Mouse (Mus musculus): ENCODE measurements around the gene Bace1. TPM values are rescaled to one million over a fixed set of nuclear protein-coding genes. Genes with fewer than 3 reads are reported as not detected.
A peak's percentile ranks its signal among the peaks of the same experiment; 100 is the strongest.

Bace1 gene
- 56.5 and 58.0 TPM in 2 replicates for polyA plus RNA-seq (2015; fragmentation: Nextera tagmentation; extraction: Ambion mirVana)

GRCm38 (mm10) chr9:45838434-45839138, at the start of gene Bace1:
Gene Bace1, plus strand, starts transcription at chr9:45838580.
- ATAC-seq (replicated peaks): peak; percentile 92

GRCm38 (mm10) chr9:45791456-45792142, 46.8 kb upstream of the Bace1 start:
- peaks cover 3% of the 10 kb centered on the region; the same call in 1 of the 2 replicates for H3K4me1 ChIP-seq
- H3K27me3 ChIP-seq (replicated peaks): no peaks in the 10 kb centered on the region
- 79% methylated on average over 8 of the region's 8 CpGs for WGBS
- no peaks in the 10 kb centered on the region for H3K9me3 ChIP-seq
- H3K36me3 ChIP-seq (replicated peaks): no peaks in the 10 kb centered on the region
- peak overlapping the region; percentile 10; the same call in 1 of the 2 replicates for H3K27ac ChIP-seq
- H3K4me3 ChIP-seq: no peak overlapping the region
- no peak overlapping the region for H3K9ac ChIP-seq
- no peak for ATAC-seq (replicated peaks)
- H3K4me2 ChIP-seq: no peak overlapping the region

More at GRCm38 (mm10) chr9:45838434-45839138, at the start of gene Bace1:
- Histone ChIP-seq H3K27me3 (replicated peaks) (no peaks in the 10 kb centered on the region), H3K4me1 (peaks cover 40% of the 10 kb centered on the region), H3K4me3 (peak within 1 kb of the TSS; percentile 76), H3K27ac (peak within 1 kb of the TSS; percentile 82), H3K9me3 (no peaks in the 10 kb centered on the region), H3K4me2 (peak within 1 kb of the TSS; percentile 74), H3K9ac (peak within 1 kb of the TSS; percentile 93), H3K36me3 (replicated peaks) (no peaks in the 10 kb centered on the region)
- under 1% methylated on average over 40 of the region's 40 CpGs for WGBS

- H3K9ac ChIP-seq: no peak overlapping the region
- H3K9me3 ChIP-seq: no peaks in the 10 kb centered on the region
- H3K4me2 ChIP-seq: no peak overlapping the region
- no peak overlapping the region for H3K4me3 ChIP-seq
- H3K4me1 ChIP-seq: peaks cover 3% of the 10 kb centered on the region; the same call in 1 of the 2 replicates
- 48% methylated on average over 1 of the region's 1 CpGs for WGBS
- H3K27ac ChIP-seq: 0 out of 2 replicates have a peak overlapping the region, but pooled peaks have one; percentile 10
- ATAC-seq (replicated peaks): no peak
- no peaks in the 10 kb centered on the region for H3K27me3 ChIP-seq (replicated peaks)
- no peaks in the 10 kb centered on the region for H3K36me3 ChIP-seq (replicated peaks)
Measured at GRCm38 (mm10) chr9:45792235-45792634, 46.1 kb upstream of the Bace1 start.

GRCm38 (mm10) chr9:45793697-45794096, 44.7 kb upstream of the Bace1 start:
- no peak for ATAC-seq (replicated peaks)
- H3K9ac ChIP-seq: no peak overlapping the region
- WGBS: 82% methylated on average over 6 of the region's 6 CpGs
- no peak overlapping the region for H3K4me2 ChIP-seq
- no peak overlapping the region for H3K27ac ChIP-seq
- H3K4me3 ChIP-seq: no peak overlapping the region
- H3K36me3 ChIP-seq (replicated peaks): no peaks in the 10 kb centered on the region
- H3K4me1 ChIP-seq: peaks cover 14% of the 10 kb centered on the region
- no peaks in the 10 kb centered on the region for H3K9me3 ChIP-seq
- H3K27me3 ChIP-seq (replicated peaks): no peaks in the 10 kb centered on the region

GRCm38 (mm10) chr9:45795722-45796121, 42.7 kb upstream of the Bace1 start:
- 93% methylated on average over 5 of the region's 5 CpGs for WGBS
- Histone ChIP-seq H3K4me2 (no peak overlapping the region), H3K27me3 (replicated peaks) (no peaks in the 10 kb centered on the region), H3K9me3 (no peaks in the 10 kb centered on the region), H3K4me1 (peaks cover 19% of the 10 kb centered on the region), H3K36me3 (replicated peaks) (0 out of 2 replicates have a peak, but pooled peaks cover 2% of the 10 kb centered on the region), H3K9ac (no peak overlapping the region), H3K4me3 (no peak overlapping the region), H3K27ac (no peak overlapping the region)
- no peak for ATAC-seq (replicated peaks)

GRCm38 (mm10) chr9:45797271-45797670, 41.1 kb upstream of the Bace1 start:
- H3K4me2 ChIP-seq: no peak overlapping the region
- H3K9ac ChIP-seq: no peak overlapping the region
- H3K27ac ChIP-seq: no peak overlapping the region
- H3K4me1 ChIP-seq: peaks cover 16% of the 10 kb centered on the region
- no peak overlapping the region for H3K4me3 ChIP-seq
- ATAC-seq (replicated peaks): no peak
- 0 out of 2 replicates have a peak, but pooled peaks cover 2% of the 10 kb centered on the region for H3K36me3 ChIP-seq (replicated peaks)
- 69% methylated on average over 3 of the region's 3 CpGs for WGBS
- H3K9me3 ChIP-seq: no peaks in the 10 kb centered on the region
- no peaks in the 10 kb centered on the region for H3K27me3 ChIP-seq (replicated peaks)

GRCm38 (mm10) chr9:45798467-45799164, 39.8 kb upstream of the Bace1 start:
- no peak overlapping the region; the same call in 1 of the 2 replicates for H3K9ac ChIP-seq
- WGBS: 13% methylated on average over 13 of the region's 13 CpGs
- H3K4me1 ChIP-seq: peaks cover 16% of the 10 kb centered on the region
- no peaks in the 10 kb centered on the region for H3K9me3 ChIP-seq
- peak overlapping the region; percentile 51; the same call in 1 of the 2 replicates for H3K27ac ChIP-seq
- peak; percentile 86 for ATAC-seq (replicated peaks)
- no peak overlapping the region for H3K4me3 ChIP-seq
- H3K27me3 ChIP-seq (replicated peaks): no peaks in the 10 kb centered on the region
- H3K4me2 ChIP-seq: no peak overlapping the region
- H3K36me3 ChIP-seq (replicated peaks): 0 out of 2 replicates have a peak, but pooled peaks cover 2% of the 10 kb centered on the region

GRCm38 (mm10) chr9:45799402-45799801, 39.0 kb upstream of the Bace1 start:
- Histone ChIP-seq H3K27me3 (replicated peaks) (no peaks in the 10 kb centered on the region), H3K4me1 (peaks cover 16% of the 10 kb centered on the region), H3K4me3 (no peak overlapping the region), H3K27ac (no peak overlapping the region), H3K36me3 (replicated peaks) (0 out of 2 replicates have a peak, but pooled peaks cover 2% of the 10 kb centered on the region), H3K4me2 (no peak overlapping the region), H3K9me3 (no peaks in the 10 kb centered on the region), H3K9ac (no peak overlapping the region)
- no peak for ATAC-seq (replicated peaks)
- WGBS: 84% methylated on average over 8 of the region's 8 CpGs

- Histone ChIP-seq H3K9me3 (no peaks in the 10 kb centered on the region), H3K27ac (no peak overlapping the region), H3K4me2 (no peak overlapping the region), H3K4me3 (no peak overlapping the region), H3K36me3 (replicated peaks) (0 out of 2 replicates have a peak, but pooled peaks cover 4% of the 10 kb centered on the region), H3K9ac (no peak overlapping the region), H3K27me3 (replicated peaks) (no peaks in the 10 kb centered on the region), H3K4me1 (peaks cover 10% of the 10 kb centered on the region)
- WGBS: 77% methylated on average over 21 of the region's 21 CpGs
- no peak for ATAC-seq (replicated peaks)
Measured at GRCm38 (mm10) chr9:45803070-45803774, 35.2 kb upstream of the Bace1 start.

- no peaks in the 10 kb centered on the region for H3K4me1 ChIP-seq
- no peak overlapping the region for H3K27ac ChIP-seq
- H3K27me3 ChIP-seq (replicated peaks): no peaks in the 10 kb centered on the region
- no peak overlapping the region for H3K9ac ChIP-seq
- WGBS: 94% methylated on average over 11 of the region's 11 CpGs
- no peak overlapping the region for H3K4me2 ChIP-seq
- H3K4me3 ChIP-seq: no peak overlapping the region
- no peak for ATAC-seq (replicated peaks)
- no peaks in the 10 kb centered on the region for H3K9me3 ChIP-seq
- 0 out of 2 replicates have a peak, but pooled peaks cover 3% of the 10 kb centered on the region for H3K36me3 ChIP-seq (replicated peaks)
Measured at GRCm38 (mm10) chr9:45806847-45807246, 31.5 kb upstream of the Bace1 start.

GRCm38 (mm10) chr9:45807337-45807736, 31.0 kb upstream of the Bace1 start:
- WGBS: 90% methylated on average over 11 of the region's 11 CpGs

More at GRCm38 (mm10) chr9:45807337-45807736, 31.0 kb upstream of the Bace1 start:
- no peak overlapping the region for H3K27ac ChIP-seq
- 0 out of 2 replicates have a peak, but pooled peaks cover 3% of the 10 kb centered on the region for H3K36me3 ChIP-seq (replicated peaks)
- H3K27me3 ChIP-seq (replicated peaks): no peaks in the 10 kb centered on the region
- H3K4me2 ChIP-seq: no peak overlapping the region
- no peaks in the 10 kb centered on the region for H3K9me3 ChIP-seq
- no peaks in the 10 kb centered on the region for H3K4me1 ChIP-seq
- H3K9ac ChIP-seq: no peak overlapping the region
- H3K4me3 ChIP-seq: no peak overlapping the region
- no peak for ATAC-seq (replicated peaks)
